Mouse (Mus musculus): ENCODE measurements at regions not wholly inside any gene's neighbourhood (a gene's known extent, or its start where the extent isn't known, plus 50 kb on each side); places are given as distances from the start of the nearest gene placed in this dataset.
"Not testable (repeated sequence)": the region's sequence is repeated elsewhere in the genome, so short reads cannot be mapped to it uniquely, and the experiment has no call there.

GRCm38 (mm10) chr11:8773862-8774261 lies 109.5 kb upstream of the Tns3 start:
- Histone ChIP-seq H3K27ac (ENCODE audit: low read length) (no peak overlapping the region), H3K4me2 (ENCODE audit: low read depth, low read length) (no peak overlapping the region), H3K4me3 (ENCODE audit: low read length) (no peak overlapping the region), H3K27me3 (replicated peaks; ENCODE audit: control insufficient read depth, insufficient read depth, low read length) (no peaks in the 10 kb centered on the region), H3K9ac (ENCODE audit: low read depth, low read length) (no peak overlapping the region), H3K36me3 (ENCODE audit: control insufficient read depth, insufficient read depth, low read length) (no peaks in the 10 kb centered on the region), H3K9me3 (ENCODE audit: control insufficient read depth, low read length) (no peaks in the 10 kb centered on the region), H3K4me1 (ENCODE audit: control insufficient read depth, insufficient read depth, low read length) (no peaks in the 10 kb centered on the region)
- 75% methylated on average over 6 of the region's 6 CpGs for WGBS
- no peak for ATAC-seq

GRCm38 (mm10) chr11:8773260-8773659 lies 108.9 kb upstream of the Tns3 start:
- H3K4me3 ChIP-seq (ENCODE audit: low read length), result no peak overlapping the region

DNA sequence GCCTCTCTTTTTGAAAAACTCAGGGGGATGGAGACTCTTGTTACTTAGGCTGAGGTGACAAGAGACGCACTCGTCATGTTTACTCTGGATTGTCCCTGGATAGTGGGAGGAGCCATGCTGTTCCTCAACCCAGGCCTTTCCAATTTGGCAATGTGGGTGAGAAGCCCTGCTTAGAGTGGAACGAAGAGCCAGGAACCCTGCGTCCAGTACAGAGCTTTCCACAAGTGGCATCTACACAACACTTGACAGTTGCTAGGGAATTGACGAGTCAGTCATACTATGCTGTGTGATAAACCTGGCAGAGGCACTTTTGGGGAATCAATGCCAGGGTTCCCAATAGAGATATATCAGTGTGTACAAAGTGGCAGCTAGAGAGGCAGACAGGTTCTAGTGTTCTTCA lies 108.2 kb upstream of the Tns3 start:
- ATAC-seq, result no peak
- H3K4me3 ChIP-seq (ENCODE audit: low read length), result no peak overlapping the region
- no peaks in the 10 kb centered on the region for H3K27me3 ChIP-seq (replicated peaks; ENCODE audit: control insufficient read depth, insufficient read depth, low read length)
- no peaks in the 10 kb centered on the region for H3K36me3 ChIP-seq (ENCODE audit: control insufficient read depth, insufficient read depth, low read length)
- H3K9me3 ChIP-seq (ENCODE audit: control insufficient read depth, low read length), result no peaks in the 10 kb centered on the region
- no peak overlapping the region for H3K4me2 ChIP-seq (ENCODE audit: low read depth, low read length)
- H3K4me1 ChIP-seq (ENCODE audit: control insufficient read depth, insufficient read depth, low read length), result no peaks in the 10 kb centered on the region
- no peak overlapping the region for H3K27ac ChIP-seq (ENCODE audit: low read length)
- no peak overlapping the region for H3K9ac ChIP-seq (ENCODE audit: low read depth, low read length)
- 82% methylated on average over 5 of the region's 5 CpGs for WGBS

More at GRCm38 (mm10) chr11:8773260-8773659, 108.9 kb upstream of the Tns3 start:
- Histone ChIP-seq H3K27me3 (replicated peaks; ENCODE audit: control insufficient read depth, insufficient read depth, low read length) (no peaks in the 10 kb centered on the region), H3K9me3 (ENCODE audit: control insufficient read depth, low read length) (no peaks in the 10 kb centered on the region), H3K4me2 (ENCODE audit: low read depth, low read length) (no peak overlapping the region), H3K27ac (ENCODE audit: low read length) (no peak overlapping the region), H3K4me1 (ENCODE audit: control insufficient read depth, insufficient read depth, low read length) (no peaks in the 10 kb centered on the region), H3K9ac (ENCODE audit: low read depth, low read length) (no peak overlapping the region), H3K36me3 (ENCODE audit: control insufficient read depth, insufficient read depth, low read length) (no peaks in the 10 kb centered on the region)
- no peak for ATAC-seq
- 77% methylated on average over 11 of the region's 11 CpGs for WGBS

DNA sequence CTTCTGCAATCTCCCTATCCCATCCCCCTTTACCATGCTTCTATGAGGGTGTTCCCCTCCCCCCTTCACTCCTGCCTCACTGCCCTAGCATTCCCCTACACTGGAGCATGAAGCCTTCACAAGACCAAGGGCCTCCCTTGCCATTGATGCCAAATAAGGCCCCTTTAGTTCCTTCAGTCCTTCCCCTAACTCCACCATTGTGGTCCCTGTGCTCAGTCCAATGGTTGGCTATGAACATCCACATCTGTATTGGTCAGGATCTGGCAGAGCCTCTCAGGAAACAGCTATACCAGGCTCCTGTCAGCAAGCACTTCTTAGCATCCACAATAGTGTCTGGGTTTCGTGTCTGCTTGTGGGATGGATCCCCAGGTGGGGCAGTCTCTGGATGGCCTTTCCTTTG lies 104.4 kb upstream of the Tns3 start:
- not testable (repeated sequence) for ATAC-seq; H3K4me3 ChIP-seq (ENCODE audit: low read length); H3K4me1 ChIP-seq (ENCODE audit: control insufficient read depth, insufficient read depth, low read length); H3K27ac ChIP-seq (ENCODE audit: low read length); H3K9ac ChIP-seq (ENCODE audit: low read depth, low read length); H3K27me3 ChIP-seq (replicated peaks; ENCODE audit: control insufficient read depth, insufficient read depth, low read length); H3K9me3 ChIP-seq (ENCODE audit: control insufficient read depth, low read length); H3K4me2 ChIP-seq (ENCODE audit: low read depth, low read length); H3K36me3 ChIP-seq (ENCODE audit: control insufficient read depth, insufficient read depth, low read length)
- 96% methylated on average over 1 of the region's 1 CpGs for WGBS

- H3K4me2 ChIP-seq (ENCODE audit: low read depth, low read length), result no peak overlapping the region
- no peak for ATAC-seq
- WGBS, result 85% methylated on average over 1 of the region's 1 CpGs
Observed at GRCm38 (mm10) chr11:8765541-8765885, 101.2 kb upstream of the Tns3 start.

GRCm38 (mm10) chr11:8764861-8765540 lies 100.7 kb upstream of the Tns3 start:
- Histone ChIP-seq H3K4me1 (ENCODE audit: control insufficient read depth, insufficient read depth, low read length) (no peaks in the 10 kb centered on the region), H3K9me3 (ENCODE audit: control insufficient read depth, low read length) (no peaks in the 10 kb centered on the region), H3K27me3 (replicated peaks; ENCODE audit: control insufficient read depth, insufficient read depth, low read length) (no peaks in the 10 kb centered on the region), H3K36me3 (ENCODE audit: control insufficient read depth, insufficient read depth, low read length) (no peaks in the 10 kb centered on the region), H3K9ac (ENCODE audit: low read depth, low read length) (no peak overlapping the region), H3K4me2 (ENCODE audit: low read depth, low read length) (no peak overlapping the region), H3K27ac (ENCODE audit: low read length) (no peak overlapping the region), H3K4me3 (ENCODE audit: low read length) (no peak overlapping the region)
- WGBS, result 69% methylated on average over 2 of the region's 2 CpGs
- ATAC-seq, result no peak

More at GRCm38 (mm10) chr11:8765541-8765885, 101.2 kb upstream of the Tns3 start:
- H3K27me3 ChIP-seq (replicated peaks; ENCODE audit: control insufficient read depth, insufficient read depth, low read length), result no peaks in the 10 kb centered on the region
- no peak overlapping the region for H3K9ac ChIP-seq (ENCODE audit: low read depth, low read length)
- H3K4me3 ChIP-seq (ENCODE audit: low read length), result no peak overlapping the region
- no peaks in the 10 kb centered on the region for H3K4me1 ChIP-seq (ENCODE audit: control insufficient read depth, insufficient read depth, low read length)
- no peaks in the 10 kb centered on the region for H3K36me3 ChIP-seq (ENCODE audit: control insufficient read depth, insufficient read depth, low read length)
- no peak overlapping the region for H3K27ac ChIP-seq (ENCODE audit: low read length)
- no peaks in the 10 kb centered on the region for H3K9me3 ChIP-seq (ENCODE audit: control insufficient read depth, low read length)

GRCm38 (mm10) chr11:8763448-8763847 lies 99.1 kb upstream of the Tns3 start:
- Histone ChIP-seq H3K36me3 (ENCODE audit: control insufficient read depth, insufficient read depth, low read length) (no peaks in the 10 kb centered on the region), H3K9me3 (ENCODE audit: control insufficient read depth, low read length) (no peaks in the 10 kb centered on the region), H3K4me1 (ENCODE audit: control insufficient read depth, insufficient read depth, low read length) (no peaks in the 10 kb centered on the region), H3K9ac (ENCODE audit: low read depth, low read length) (no peak overlapping the region), H3K27me3 (replicated peaks; ENCODE audit: control insufficient read depth, insufficient read depth, low read length) (no peaks in the 10 kb centered on the region), H3K4me3 (ENCODE audit: low read length) (no peak overlapping the region), H3K4me2 (ENCODE audit: low read depth, low read length) (no peak overlapping the region), H3K27ac (ENCODE audit: low read length) (no peak overlapping the region)
- 59% methylated on average over 7 of the region's 7 CpGs for WGBS
- ATAC-seq, result no peak

- no peak overlapping the region for H3K27ac ChIP-seq (ENCODE audit: low read length)
- H3K9ac ChIP-seq (ENCODE audit: low read depth, low read length), result no peak overlapping the region
- no peak overlapping the region for H3K4me2 ChIP-seq (ENCODE audit: low read depth, low read length)
- WGBS, result 51% methylated on average over 2 of the region's 2 CpGs
- H3K4me1 ChIP-seq (ENCODE audit: control insufficient read depth, insufficient read depth, low read length), result no peaks in the 10 kb centered on the region
- no peaks in the 10 kb centered on the region for H3K36me3 ChIP-seq (ENCODE audit: control insufficient read depth, insufficient read depth, low read length)
- no peaks in the 10 kb centered on the region for H3K27me3 ChIP-seq (replicated peaks; ENCODE audit: control insufficient read depth, insufficient read depth, low read length)
- H3K4me3 ChIP-seq (ENCODE audit: low read length), result no peak overlapping the region
- H3K9me3 ChIP-seq (ENCODE audit: control insufficient read depth, low read length), result no peaks in the 10 kb centered on the region
- no peak; the same call in 1 of the 2 replicates for ATAC-seq
Observed at GRCm38 (mm10) chr11:8762133-8762532, 97.8 kb upstream of the Tns3 start.

GRCm38 (mm10) chr11:8761626-8762025 lies 97.3 kb upstream of the Tns3 start:
- ATAC-seq, result peak; percentile 56; the same call in 1 of the 2 replicates
- H3K27ac ChIP-seq (ENCODE audit: low read length), result peak overlapping the region; percentile 47

GRCm38 (mm10) chr11:8759858-8760257 lies 95.5 kb upstream of the Tns3 start:
- WGBS, result 80% methylated on average over 1 of the region's 1 CpGs
- no peaks in the 10 kb centered on the region for H3K4me1 ChIP-seq (ENCODE audit: control insufficient read depth, insufficient read depth, low read length)
- H3K36me3 ChIP-seq (ENCODE audit: control insufficient read depth, insufficient read depth, low read length), result no peaks in the 10 kb centered on the region
- no peak overlapping the region for H3K9ac ChIP-seq (ENCODE audit: low read depth, low read length)
- H3K9me3 ChIP-seq (ENCODE audit: control insufficient read depth, low read length), result no peaks in the 10 kb centered on the region
- no peak for ATAC-seq
- H3K27ac ChIP-seq (ENCODE audit: low read length), result no peak overlapping the region
- H3K4me3 ChIP-seq (ENCODE audit: low read length), result no peak overlapping the region
- no peak overlapping the region for H3K4me2 ChIP-seq (ENCODE audit: low read depth, low read length)
- no peaks in the 10 kb centered on the region for H3K27me3 ChIP-seq (replicated peaks; ENCODE audit: control insufficient read depth, insufficient read depth, low read length)

More at GRCm38 (mm10) chr11:8761626-8762025, 97.3 kb upstream of the Tns3 start:
- Histone ChIP-seq H3K4me2 (ENCODE audit: low read depth, low read length) (no peak overlapping the region), H3K4me1 (ENCODE audit: control insufficient read depth, insufficient read depth, low read length) (no peaks in the 10 kb centered on the region), H3K4me3 (ENCODE audit: low read length) (no peak overlapping the region), H3K27me3 (replicated peaks; ENCODE audit: control insufficient read depth, insufficient read depth, low read length) (no peaks in the 10 kb centered on the region), H3K9me3 (ENCODE audit: control insufficient read depth, low read length) (no peaks in the 10 kb centered on the region), H3K36me3 (ENCODE audit: control insufficient read depth, insufficient read depth, low read length) (no peaks in the 10 kb centered on the region), H3K9ac (ENCODE audit: low read depth, low read length) (no peak overlapping the region)
